Mouse (Mus musculus) T-cell, adult 2 months (primary cell): ENCODE data around the gene Mgat5b.
A peak's percentile ranks its signal among the peaks of the same experiment; 100 is the strongest.

Source experiments
- DNase-seq: peaks from one replicate; pipeline ENCODE4 v3.0.0; 2022; ENCODE audit warnings: low spot score

Gene Mgat5b

GRCm38 (mm10) chr11:116980313-116980712 is 61.6 kb downstream of the Mgat5b start:
- no peak for DNase-seq

GRCm38 (mm10) chr11:116982543-116982942 is 63.9 kb downstream of the Mgat5b start:
- no peak for DNase-seq

GRCm38 (mm10) chr11:116985504-116986385 is 67.1 kb downstream of the Mgat5b start:
- DNase-seq: no peak

DNA sequence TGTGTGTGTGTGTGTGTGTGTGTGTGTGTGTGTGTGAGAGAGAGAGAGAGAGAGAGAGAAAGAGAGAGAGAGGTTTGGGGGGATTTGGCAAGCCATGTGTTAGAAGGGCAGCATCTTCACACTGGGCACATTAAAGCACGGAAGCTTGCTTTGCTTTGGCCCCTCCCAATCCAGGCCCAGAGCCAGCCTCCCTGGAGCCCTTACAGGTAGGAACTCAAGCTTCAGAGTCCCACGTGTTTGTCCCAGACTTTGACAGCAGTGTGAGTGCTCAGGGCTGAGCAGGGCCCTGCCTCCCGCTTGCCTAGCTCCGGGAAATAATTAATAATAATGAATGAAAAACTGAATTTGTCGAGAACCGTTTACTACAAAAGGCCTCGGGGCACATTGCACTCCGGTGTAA is 69.5 kb downstream of the Mgat5b start:
- DNase-seq: no peak

GRCm38 (mm10) chr11:116990231-116990630 is 71.6 kb downstream of the Mgat5b start:
- DNase-seq: no peak

- no peak for DNase-seq
Measured at GRCm38 (mm10) chr11:116991410-116991809, 72.7 kb downstream of the Mgat5b start.

- no peak for DNase-seq
Measured at GRCm38 (mm10) chr11:116991964-116992363, 73.3 kb downstream of the Mgat5b start.

GRCm38 (mm10) chr11:116994095-116994582 is 75.5 kb downstream of the Mgat5b start:
- peak; percentile 4 for DNase-seq

GRCm38 (mm10) chr11:116996976-116997375 is 78.3 kb downstream of the Mgat5b start:
- DNase-seq: no peak

DNA sequence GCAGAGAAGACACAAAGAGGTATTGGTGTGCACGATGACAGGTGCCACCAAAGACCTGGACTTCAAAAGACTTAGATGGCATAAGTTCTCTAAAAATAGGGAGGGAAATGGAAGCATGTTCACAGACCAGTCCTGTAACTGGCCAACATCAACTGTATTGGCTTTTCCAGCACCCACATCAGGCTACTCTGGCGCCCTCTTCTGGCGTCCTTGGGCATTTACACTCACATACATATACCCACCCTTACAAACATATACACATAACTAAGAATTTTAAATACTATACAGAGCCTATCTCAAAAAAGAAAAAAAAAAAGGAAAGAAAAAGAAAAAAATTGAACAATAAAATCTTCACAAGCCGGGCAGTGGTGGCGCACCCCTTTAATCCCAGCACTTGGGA is 80.3 kb downstream of the Mgat5b start:
- no peak for DNase-seq

GRCm38 (mm10) chr11:117000219-117000618 is 81.6 kb downstream of the Mgat5b start:
- no peak for DNase-seq

- DNase-seq: no peak
Measured at GRCm38 (mm10) chr11:117001789-117002188, 83.1 kb downstream of the Mgat5b start.

DNA sequence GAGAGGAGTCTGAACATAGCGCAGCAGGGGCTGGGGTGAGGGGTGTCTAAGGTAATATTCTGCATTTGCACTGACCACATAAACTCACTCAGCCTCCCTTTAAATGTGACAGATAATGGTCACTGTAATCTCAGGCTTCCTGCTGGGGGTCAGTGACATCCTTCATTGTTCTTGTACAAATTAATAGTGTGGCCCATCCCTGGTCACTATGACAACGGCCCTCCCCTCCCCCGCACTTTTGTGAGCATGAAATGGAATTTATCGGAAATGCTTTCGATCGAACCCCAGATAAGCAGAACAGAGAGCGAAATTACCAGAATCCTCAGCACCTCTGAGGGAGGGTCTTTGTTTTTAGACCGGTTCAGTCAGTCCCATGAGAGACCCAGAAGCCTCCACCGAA is 84.8 kb downstream of the Mgat5b start:
- no peak for DNase-seq

DNA sequence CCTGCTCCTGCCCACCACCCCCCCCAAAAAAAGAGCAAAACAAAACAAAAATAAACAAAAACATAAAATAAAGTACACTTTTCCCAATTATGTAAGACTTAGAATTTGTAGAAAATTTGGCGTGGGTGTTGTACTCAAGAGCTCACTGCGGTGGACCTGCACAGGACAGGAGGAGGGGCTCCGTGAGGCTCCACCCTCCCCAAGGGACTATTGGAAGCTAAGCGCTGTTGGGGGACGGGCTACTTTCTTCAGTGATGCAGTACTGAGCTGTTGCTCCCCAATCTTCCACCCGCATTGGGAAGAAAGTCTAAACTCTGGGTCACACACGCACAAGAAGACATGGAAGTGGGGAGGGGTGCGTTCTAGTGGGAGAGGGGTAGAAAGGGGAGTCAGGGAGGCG is 85.6 kb downstream of the Mgat5b start:
- no peak for DNase-seq

DNA sequence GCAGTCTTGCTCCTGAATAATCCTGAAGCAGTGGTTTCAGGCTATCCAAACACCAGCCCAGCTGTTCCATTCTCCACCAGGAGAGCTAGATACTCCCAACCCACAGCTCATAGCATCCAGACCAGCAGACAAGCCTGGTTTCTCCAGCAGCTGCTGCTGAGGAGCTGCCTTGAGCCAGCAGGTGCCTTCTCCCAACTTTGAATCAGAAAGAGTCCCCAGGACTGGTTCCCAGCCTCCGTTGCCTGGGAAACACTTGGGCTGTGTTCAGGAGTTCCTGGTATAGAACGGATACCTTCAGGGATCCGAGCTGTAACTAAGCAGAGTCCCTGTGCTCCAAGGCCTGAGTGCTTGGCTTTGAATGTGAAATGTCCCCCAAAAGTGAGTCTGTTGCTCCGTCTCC is 98.8 kb downstream of the Mgat5b start:
- DNase-seq: no peak

GRCm38 (mm10) chr11:117018410-117018809 is 99.7 kb downstream of the Mgat5b start:
- peak; percentile 69 for DNase-seq

GRCm38 (mm10) chr11:117021026-117021425 is 102.4 kb downstream of the Mgat5b start:
- no peak for DNase-seq

GRCm38 (mm10) chr11:117023537-117023936 is 104.9 kb downstream of the Mgat5b start:
- DNase-seq: no peak

- DNase-seq: no peak
Measured at GRCm38 (mm10) chr11:117027681-117028080, 109.0 kb downstream of the Mgat5b start.

GRCm38 (mm10) chr11:117028861-117029568 is 110.4 kb downstream of the Mgat5b start:
- no peak for DNase-seq

DNA sequence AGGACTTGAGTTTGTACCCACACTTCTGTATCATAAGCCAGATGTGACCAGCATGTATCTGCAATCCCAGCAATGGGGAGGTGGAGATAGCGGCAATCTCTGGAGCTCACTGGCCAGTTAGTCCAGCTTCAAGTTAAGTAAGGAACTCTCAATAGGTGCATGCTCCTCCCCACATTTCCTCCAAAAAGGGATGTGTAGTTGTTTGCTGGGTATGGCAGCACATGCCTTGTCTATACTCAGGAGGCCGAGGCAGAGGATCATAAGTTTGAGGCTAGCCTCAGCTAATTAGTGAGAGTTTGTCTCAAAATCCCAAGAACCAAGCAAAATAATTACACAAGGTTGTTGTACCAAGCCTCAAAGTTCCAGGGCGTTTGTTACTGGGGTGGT is 110.9 kb downstream of the Mgat5b start:
- DNase-seq: no peak

DNA sequence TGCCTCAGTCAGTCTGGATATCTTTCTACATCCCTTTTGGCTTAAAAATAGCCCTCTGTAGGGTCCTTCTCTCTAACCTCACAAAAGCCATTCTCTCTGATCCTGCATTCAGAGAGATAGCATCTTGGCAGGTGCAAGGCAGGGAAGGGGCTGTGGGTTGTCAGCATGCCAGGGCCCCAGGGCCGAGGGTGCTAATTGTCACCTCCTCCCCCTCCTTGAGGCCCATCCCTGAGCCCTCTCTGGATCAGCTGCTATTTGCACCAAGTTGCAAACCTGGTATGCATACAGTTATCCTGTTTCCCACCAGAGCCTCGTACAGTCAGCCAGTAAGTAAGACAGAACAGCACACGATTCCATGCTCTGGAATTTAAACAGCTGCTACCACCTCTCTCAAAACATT is 111.4 kb downstream of the Mgat5b start:
- DNase-seq: no peak

- no peak for DNase-seq
Measured at GRCm38 (mm10) chr11:117030471-117031101, 111.9 kb downstream of the Mgat5b start.
